Mouse (Mus musculus) cortical plate, adult 2 months (tissue): ENCODE results near the gene Gm14137.

Experiments used
- CTCF ChIP-seq: fragments of 200-500 bp; IDR thresholded peaks from 2 replicates; pipeline ENCODE4 v1.5.1; 2011; ENCODE audit warnings: mild to moderate bottlenecking, control low read depth, low read length; ENCODE audit not compliant: insufficient read depth; ENCODE audit errors: extremely low read depth
- POLR2A ChIP-seq: fragments of 200-500 bp; IDR thresholded peaks from 2 replicates; pipeline ENCODE4 v1.6.1; 2011; ENCODE audit warnings: mild to moderate bottlenecking, low read length, control low read depth; ENCODE audit not compliant: insufficient read depth; ENCODE audit errors: extremely low read depth

DNA sequence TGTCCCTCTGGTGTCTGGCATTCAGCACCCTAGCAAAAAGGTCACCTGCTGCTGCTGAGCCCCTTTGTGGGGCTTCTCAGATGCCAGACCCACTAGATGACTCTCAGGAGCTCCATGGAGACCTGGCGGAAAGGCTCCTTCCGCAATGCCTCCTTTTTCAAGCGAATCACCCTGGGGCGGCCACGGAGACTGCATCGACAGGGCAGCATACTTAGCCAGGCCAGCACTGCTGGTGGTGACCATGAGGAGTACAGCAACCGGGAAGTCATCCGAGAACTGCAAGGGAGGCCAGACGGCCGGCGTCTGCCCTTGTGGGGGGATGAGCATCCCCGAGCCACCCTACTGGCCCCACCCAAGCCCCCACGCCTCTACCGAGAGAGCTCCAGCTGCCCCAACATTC lies 557 bp downstream of the Gm14137 start:
- no peak for TF ChIP-seq CTCF
- no peak for TF ChIP-seq POLR2A
